Mouse (Mus musculus): ENCODE data around the gene Fstl5. TPM values are rescaled to one million over a fixed set of nuclear protein-coding genes. Genes with fewer than 3 reads are reported as not detected.

The Fstl5 gene
- polyA plus RNA-seq, 1 experiment from 2014 or later: not detected

- Histone ChIP-seq H3K36me3 (ENCODE audit: control insufficient read depth, insufficient read depth, low read length) (no peaks in the 10 kb centered on the region), H3K4me1 (ENCODE audit: control insufficient read depth, insufficient read depth, low read length) (no peaks in the 10 kb centered on the region), H3K9ac (ENCODE audit: low read depth, low read length) (no peak overlapping the region), H3K4me3 (ENCODE audit: low read depth, low read length) (no peak overlapping the region), H3K9me3 (replicated peaks; ENCODE audit: control insufficient read depth, low read length) (no peaks in the 10 kb centered on the region), H3K27me3 (ENCODE audit: control insufficient read depth, insufficient read depth, low read length) (no peaks in the 10 kb centered on the region), H3K27ac (ENCODE audit: low read depth, low read length) (no peak overlapping the region), H3K4me2 (no peak overlapping the region)
- 65% methylated on average over 4 of the region's 4 CpGs for WGBS (ENCODE audit: insufficient replicate concordance)
- no peak for ATAC-seq (replicated peaks; ENCODE audit: insufficient number of reproducible peaks, low FRiP score, low TSS enrichment)
Measured at GRCm38 (mm10) chr3:76593148-76593547, 519.1 kb downstream of the Fstl5 start.

- ATAC-seq (replicated peaks; ENCODE audit: insufficient number of reproducible peaks, low FRiP score, low TSS enrichment): no peak
- H3K36me3 ChIP-seq (ENCODE audit: control insufficient read depth, insufficient read depth, low read length): no peaks in the 10 kb centered on the region
- H3K27ac ChIP-seq (ENCODE audit: low read depth, low read length): no peak overlapping the region
- H3K4me3 ChIP-seq (ENCODE audit: low read depth, low read length): no peak overlapping the region
- H3K4me2 ChIP-seq: no peak overlapping the region
- no peak overlapping the region for H3K9ac ChIP-seq (ENCODE audit: low read depth, low read length)
- no peaks in the 10 kb centered on the region for H3K4me1 ChIP-seq (ENCODE audit: control insufficient read depth, insufficient read depth, low read length)
- H3K27me3 ChIP-seq (ENCODE audit: control insufficient read depth, insufficient read depth, low read length): no peaks in the 10 kb centered on the region
- no peaks in the 10 kb centered on the region for H3K9me3 ChIP-seq (replicated peaks; ENCODE audit: control insufficient read depth, low read length)
- 81% methylated on average over 1 of the region's 1 CpGs for WGBS (ENCODE audit: insufficient replicate concordance)
Measured at GRCm38 (mm10) chr3:76620044-76620443, 546.0 kb downstream of the Fstl5 start.

GRCm38 (mm10) chr3:76654243-76654642 lies 580.2 kb downstream of the Fstl5 start:
- Histone ChIP-seq H3K4me3 (ENCODE audit: low read depth, low read length) (no peak overlapping the region), H3K4me1 (ENCODE audit: control insufficient read depth, insufficient read depth, low read length) (no peaks in the 10 kb centered on the region), H3K36me3 (ENCODE audit: control insufficient read depth, insufficient read depth, low read length) (no peaks in the 10 kb centered on the region), H3K27me3 (ENCODE audit: control insufficient read depth, insufficient read depth, low read length) (no peaks in the 10 kb centered on the region), H3K9me3 (replicated peaks; ENCODE audit: control insufficient read depth, low read length) (no peaks in the 10 kb centered on the region), H3K4me2 (no peak overlapping the region), H3K27ac (ENCODE audit: low read depth, low read length) (no peak overlapping the region), H3K9ac (ENCODE audit: low read depth, low read length) (no peak overlapping the region)
- 85% methylated on average over 1 of the region's 1 CpGs for WGBS (ENCODE audit: insufficient replicate concordance)
- no peak for ATAC-seq (replicated peaks; ENCODE audit: insufficient number of reproducible peaks, low FRiP score, low TSS enrichment)

GRCm38 (mm10) chr3:76670859-76671258 lies 596.8 kb downstream of the Fstl5 start:
- Histone ChIP-seq H3K9me3 (replicated peaks; ENCODE audit: control insufficient read depth, low read length) (no peaks in the 10 kb centered on the region), H3K4me2 (no peak overlapping the region), H3K4me3 (ENCODE audit: low read depth, low read length) (no peak overlapping the region), H3K4me1 (ENCODE audit: control insufficient read depth, insufficient read depth, low read length) (no peaks in the 10 kb centered on the region), H3K27me3 (ENCODE audit: control insufficient read depth, insufficient read depth, low read length) (no peaks in the 10 kb centered on the region), H3K9ac (ENCODE audit: low read depth, low read length) (no peak overlapping the region), H3K27ac (ENCODE audit: low read depth, low read length) (no peak overlapping the region), H3K36me3 (ENCODE audit: control insufficient read depth, insufficient read depth, low read length) (no peaks in the 10 kb centered on the region)
- ATAC-seq (replicated peaks; ENCODE audit: insufficient number of reproducible peaks, low FRiP score, low TSS enrichment): no peak
- 57% methylated on average over 5 of the region's 5 CpGs for WGBS (ENCODE audit: insufficient replicate concordance)

- Histone ChIP-seq H3K4me3 (ENCODE audit: low read depth, low read length) (no peak overlapping the region), H3K4me2 (no peak overlapping the region), H3K4me1 (ENCODE audit: control insufficient read depth, insufficient read depth, low read length) (no peaks in the 10 kb centered on the region), H3K27ac (ENCODE audit: low read depth, low read length) (no peak overlapping the region), H3K27me3 (ENCODE audit: control insufficient read depth, insufficient read depth, low read length) (no peaks in the 10 kb centered on the region), H3K9me3 (replicated peaks; ENCODE audit: control insufficient read depth, low read length) (no peaks in the 10 kb centered on the region), H3K9ac (ENCODE audit: low read depth, low read length) (no peak overlapping the region), H3K36me3 (ENCODE audit: control insufficient read depth, insufficient read depth, low read length) (no peaks in the 10 kb centered on the region)
- ATAC-seq (replicated peaks; ENCODE audit: insufficient number of reproducible peaks, low FRiP score, low TSS enrichment): no peak
- 78% methylated on average over 3 of the region's 3 CpGs for WGBS (ENCODE audit: insufficient replicate concordance)
Measured at GRCm38 (mm10) chr3:76676006-76676405, 601.9 kb downstream of the Fstl5 start.

- Histone ChIP-seq H3K4me2 (no peak overlapping the region), H3K9me3 (replicated peaks; ENCODE audit: control insufficient read depth, low read length) (no peaks in the 10 kb centered on the region), H3K4me1 (ENCODE audit: control insufficient read depth, insufficient read depth, low read length) (no peaks in the 10 kb centered on the region), H3K4me3 (ENCODE audit: low read depth, low read length) (no peak overlapping the region), H3K9ac (ENCODE audit: low read depth, low read length) (no peak overlapping the region), H3K27me3 (ENCODE audit: control insufficient read depth, insufficient read depth, low read length) (no peaks in the 10 kb centered on the region), H3K36me3 (ENCODE audit: control insufficient read depth, insufficient read depth, low read length) (no peaks in the 10 kb centered on the region), H3K27ac (ENCODE audit: low read depth, low read length) (no peak overlapping the region)
- 70% methylated on average over 5 of the region's 5 CpGs for WGBS (ENCODE audit: insufficient replicate concordance)
- no peak for ATAC-seq (replicated peaks; ENCODE audit: insufficient number of reproducible peaks, low FRiP score, low TSS enrichment)
Measured at GRCm38 (mm10) chr3:76679853-76680545, 605.9 kb downstream of the Fstl5 start.

- Histone ChIP-seq H3K4me2 (no peak overlapping the region), H3K36me3 (ENCODE audit: control insufficient read depth, insufficient read depth, low read length) (no peaks in the 10 kb centered on the region), H3K4me3 (ENCODE audit: low read depth, low read length) (no peak overlapping the region), H3K27ac (ENCODE audit: low read depth, low read length) (no peak overlapping the region), H3K9ac (ENCODE audit: low read depth, low read length) (no peak overlapping the region), H3K4me1 (ENCODE audit: control insufficient read depth, insufficient read depth, low read length) (no peaks in the 10 kb centered on the region), H3K27me3 (ENCODE audit: control insufficient read depth, insufficient read depth, low read length) (no peaks in the 10 kb centered on the region), H3K9me3 (replicated peaks; ENCODE audit: control insufficient read depth, low read length) (no peaks in the 10 kb centered on the region)
- ATAC-seq (replicated peaks; ENCODE audit: insufficient number of reproducible peaks, low FRiP score, low TSS enrichment): no peak
- WGBS (ENCODE audit: insufficient replicate concordance): 80% methylated on average over 2 of the region's 2 CpGs
Measured at GRCm38 (mm10) chr3:76680546-76680883, 606.4 kb downstream of the Fstl5 start.

GRCm38 (mm10) chr3:76697134-76697629 lies 623.1 kb downstream of the Fstl5 start:
- no peak overlapping the region for H3K4me3 ChIP-seq (ENCODE audit: low read depth, low read length)
- H3K27me3 ChIP-seq (ENCODE audit: control insufficient read depth, insufficient read depth, low read length): no peaks in the 10 kb centered on the region
- H3K9ac ChIP-seq (ENCODE audit: low read depth, low read length): no peak overlapping the region
- H3K36me3 ChIP-seq (ENCODE audit: control insufficient read depth, insufficient read depth, low read length): no peaks in the 10 kb centered on the region
- WGBS (ENCODE audit: insufficient replicate concordance): 59% methylated on average over 1 of the region's 1 CpGs
- H3K27ac ChIP-seq (ENCODE audit: low read depth, low read length): no peak overlapping the region
- H3K9me3 ChIP-seq (replicated peaks; ENCODE audit: control insufficient read depth, low read length): no peaks in the 10 kb centered on the region
- H3K4me1 ChIP-seq (ENCODE audit: control insufficient read depth, insufficient read depth, low read length): no peaks in the 10 kb centered on the region
- H3K4me2 ChIP-seq: no peak overlapping the region
- no peak for ATAC-seq (replicated peaks; ENCODE audit: insufficient number of reproducible peaks, low FRiP score, low TSS enrichment)

GRCm38 (mm10) chr3:76739221-76739620 lies 665.2 kb downstream of the Fstl5 start:
- no peaks in the 10 kb centered on the region for H3K36me3 ChIP-seq (ENCODE audit: control insufficient read depth, insufficient read depth, low read length)
- no peak overlapping the region for H3K27ac ChIP-seq (ENCODE audit: low read depth, low read length)
- no peaks in the 10 kb centered on the region for H3K9me3 ChIP-seq (replicated peaks; ENCODE audit: control insufficient read depth, low read length)
- no peaks in the 10 kb centered on the region for H3K4me1 ChIP-seq (ENCODE audit: control insufficient read depth, insufficient read depth, low read length)
- H3K9ac ChIP-seq (ENCODE audit: low read depth, low read length): no peak overlapping the region
- H3K27me3 ChIP-seq (ENCODE audit: control insufficient read depth, insufficient read depth, low read length): no peaks in the 10 kb centered on the region
- H3K4me2 ChIP-seq: no peak overlapping the region
- ATAC-seq (replicated peaks; ENCODE audit: insufficient number of reproducible peaks, low FRiP score, low TSS enrichment): no peak
- WGBS (ENCODE audit: insufficient replicate concordance): 77% methylated on average over 2 of the region's 2 CpGs
- H3K4me3 ChIP-seq (ENCODE audit: low read depth, low read length): no peak overlapping the region
